In genomic region chr1:58366737-58367471, GRCm38 (mm10) we compare ENCODE assay signal across 14 mouse cellular contexts. TPM values are rescaled to one million over a fixed set of nuclear protein-coding genes. Genes with fewer than 3 reads are reported as not detected.
DNase-seq lines count a peak whose midpoint lies in the region; ATAC-seq lines count a peak whose summit lies in the region.
"Had no signal": no experiment of that assay in that cellular context is flagged by ENCODE, and none has a peak within 500 bp of the region (broad histone marks: within the 10 kb centered on the region; RNA-seq: fewer than 3 reads in every experiment).

No protein-coding gene starts in this region.

- WGBS in stomach, embryonic 14.5 days = 84% methylated on average over 12 of the region's 12 CpGs
- 85% methylated on average over 12 of the region's 12 CpGs for WGBS in midbrain, embryonic 16.5 days

- DNase-seq in heart, adult 18-20 months = peak; percentile 8 to 29
- DNase-seq in heart, postnatal 36 days = no peak
- peak; percentile 38 for DNase-seq in right cerebral cortex, adult 18-20 months
- DNase-seq in right cerebral cortex, postnatal 4 days = no peak
- peak; percentile 14 for DNase-seq in c-Kit-positive CD71-positive TER-119-positive erythroid progenitor cells, embryonic 14.5 days (ENCODE audit: low spot score)
- DNase-seq in layer of hippocampus, adult 9-11 months = no peak
- DNase-seq: kidney, postnatal 10 days; lung, adult 2 months had no signal

- no peak overlapping the region for H3K4me2 ChIP-seq in stomach, embryonic 14.5 days (replicated peaks; ENCODE audit: low read depth, low read length)
- no peak overlapping the region for H3K4me2 ChIP-seq in midbrain, embryonic 16.5 days (ENCODE audit: low read length)
- H3K4me2 ChIP-seq: midbrain, embryonic 13.5 days had no signal

- ATAC-seq in stomach, embryonic 14.5 days (ENCODE audit: insufficient number of reproducible peaks, insufficient read depth, low FRiP score, low read depth) = peak; percentile 71; the same call in 1 of the 2 replicates
- ATAC-seq in midbrain, embryonic 16.5 days = no peak
- ATAC-seq: activated CD4-positive, CD25-positive, alpha-beta regulatory T cell, adult 4 months; CD4-positive, CD25-positive, alpha-beta regulatory T cell, adult 4 months; midbrain, embryonic 13.5 days had no signal

- no peak overlapping the region for H3K27ac ChIP-seq in stomach, embryonic 14.5 days (ENCODE audit: low read length)
- H3K27ac ChIP-seq in midbrain, embryonic 16.5 days (ENCODE audit: low read length) = no peak overlapping the region
- H3K27ac ChIP-seq: hindbrain, embryonic 10.5 days; midbrain, embryonic 13.5 days had no signal

- intact Hi-C loops in heart, postnatal 36 days (cut with DNase I) = no loop called here

- no peaks in the 10 kb centered on the region for H3K36me3 ChIP-seq in stomach, embryonic 14.5 days (ENCODE audit: control insufficient read depth, insufficient read depth, low read length)
- no peaks in the 10 kb centered on the region for H3K36me3 ChIP-seq in midbrain, embryonic 16.5 days (ENCODE audit: control insufficient read depth, insufficient read depth, low read length)
- H3K36me3 ChIP-seq: hindbrain, embryonic 10.5 days; midbrain, embryonic 13.5 days had no signal

- no peak overlapping the region for H3K4me3 ChIP-seq in stomach, embryonic 14.5 days (ENCODE audit: low read depth, low read length)
- H3K4me3 ChIP-seq in midbrain, embryonic 16.5 days (ENCODE audit: low read depth, low read length) = no peak overlapping the region
- H3K4me3 ChIP-seq: hindbrain, embryonic 10.5 days; midbrain, embryonic 13.5 days had no signal

- no peaks in the 10 kb centered on the region for H3K9me3 ChIP-seq in stomach, embryonic 14.5 days (ENCODE audit: control insufficient read depth, low read depth, low read length)
- H3K9me3 ChIP-seq in midbrain, embryonic 16.5 days (replicated peaks; ENCODE audit: control insufficient read depth, low read length, poor library complexity, severe bottlenecking) = no peaks in the 10 kb centered on the region
- H3K9me3 ChIP-seq: midbrain, embryonic 13.5 days had no signal

- H3K9ac ChIP-seq in stomach, embryonic 14.5 days (replicated peaks; ENCODE audit: low read depth, low read length) = no peak overlapping the region
- H3K9ac ChIP-seq in midbrain, embryonic 16.5 days (ENCODE audit: low read depth, low read length) = no peak overlapping the region
- H3K9ac ChIP-seq: midbrain, embryonic 13.5 days had no signal

- no peaks in the 10 kb centered on the region for H3K4me1 ChIP-seq in stomach, embryonic 14.5 days (ENCODE audit: control insufficient read depth, insufficient read depth, low read length)
- no peaks in the 10 kb centered on the region for H3K4me1 ChIP-seq in midbrain, embryonic 16.5 days (ENCODE audit: control insufficient read depth, insufficient read depth, low read length)
- H3K4me1 ChIP-seq: hindbrain, embryonic 10.5 days; midbrain, embryonic 13.5 days had no signal

- H3K27me3 ChIP-seq in stomach, embryonic 14.5 days (ENCODE audit: control insufficient read depth, insufficient read depth, low read length) = no peaks in the 10 kb centered on the region
- no peaks in the 10 kb centered on the region for H3K27me3 ChIP-seq in midbrain, embryonic 16.5 days (ENCODE audit: control insufficient read depth, insufficient read depth, low read depth, low read length)
- H3K27me3 ChIP-seq: midbrain, embryonic 13.5 days had no signal

RNA-seq across cellular contexts. Expression of gene Bzw1, which starts 25.8 kb away (rescaled TPM):
- 10 to 100 TPM; 66.2 to 70.6 TPM for total RNA-seq in heart, adult 18-20 months (2021)
- 10 to 100 TPM; 73.7 to 74.5 TPM for total RNA-seq in heart, postnatal 36 days (2021)
- 362 and 409 TPM in 2 replicates for polyA plus RNA-seq in stomach, embryonic 14.5 days (2014; fragmentation: Nextera tagmentation; extraction: Ambion mirVana)
- 346 and 351 TPM in 2 replicates for polyA plus RNA-seq in midbrain, embryonic 16.5 days (2015; fragmentation: Nextera tagmentation; extraction: Ambion mirVana)

RNA-seq across cellular contexts. Expression of gene Clk1, which starts 57.0 kb away (rescaled TPM):
- 10 to 100 TPM; 43.0 to 61.3 TPM for total RNA-seq in heart, adult 18-20 months (2021)
- total RNA-seq in heart, postnatal 36 days (2021) = 10 to 100 TPM; 59.6 to 68.2 TPM
- polyA plus RNA-seq in stomach, embryonic 14.5 days (2014; fragmentation: Nextera tagmentation; extraction: Ambion mirVana) = 245 and 254 TPM in 2 replicates
- 178 and 188 TPM in 2 replicates for polyA plus RNA-seq in midbrain, embryonic 16.5 days (2015; fragmentation: Nextera tagmentation; extraction: Ambion mirVana)

Comparison
In these comparisons a context has a peak if more than half of its experiments do, and no peak if none do; other contexts are left out.
1. DNase-seq: peak in heart, adult 18-20 months (2 of 2), right cerebral cortex, adult 18-20 months (single experiment) and c-Kit-positive CD71-positive TER-119-positive erythroid progenitor cells, embryonic 14.5 days (single experiment); none in heart, postnatal 36 days (0 of 2), right cerebral cortex, postnatal 4 days (single experiment) and layer of hippocampus, adult 9-11 months (single experiment).